Mouse (Mus musculus) forebrain, embryonic 13.5 days (tissue): ENCODE results near the gene Tmem200b. TPM values are rescaled to one million over a fixed set of nuclear protein-coding genes. Genes with fewer than 3 reads are reported as not detected.

Experiments used
- polyA plus RNA-seq: library from polyadenylated mRNA; unstranded; fragments of >200 nt; fragmentation: Nextera tagmentation; extraction: Ambion mirVana; gene quantifications from 2 replicates; pipeline ENCODE4 v1.2.1, GENCODE M21; 2015

The Tmem200b gene
- polyA plus RNA-seq, 1 experiment from 2014 or later: not detected

Other genes with a start within 250 kb of the Tmem200b start
- 31.1 and 34.7 TPM in 2 replicates for gene Ptpru, start 83.5 kb upstream of the Tmem200b start, polyA plus RNA-seq
- 39.0 and 41.3 TPM in 2 replicates for gene Mecr, start 78.3 kb upstream of the Tmem200b start, polyA plus RNA-seq
- 166 and 168 TPM in 2 replicates for gene Srsf4, start 48.2 kb upstream of the Tmem200b start, polyA plus RNA-seq
- not detected in 2 replicates for gene Gm10300, start 152.9 kb downstream of the Tmem200b start, polyA plus RNA-seq
- gene Epb41, start 153.6 kb downstream of the Tmem200b start, polyA plus RNA-seq: 75.0 and 84.1 TPM in 2 replicates
- gene Oprd1, start 222.7 kb downstream of the Tmem200b start, polyA plus RNA-seq: 0.06 and 0.12 TPM in 2 replicates